Mouse (Mus musculus): ENCODE measurements around the gene Rab34. TPM values are rescaled to one million over a fixed set of nuclear protein-coding genes. Genes with fewer than 3 reads are reported as not detected.
A peak's percentile ranks its signal among the peaks of the same experiment; 100 is the strongest.

Gene Rab34
- polyA plus RNA-seq, 1 experiment: 67.6 TPM

GRCm38 (mm10) chr11:78175771-78176401 lies 12.3 kb upstream of the Rab34 start:
- no peak for DNase-seq (ENCODE audit: low read depth)
- TF ChIP-seq POLR2A (IDR thresholded peaks at IDR 0.05; ENCODE audit: borderline replicate concordance, extremely low read depth, insufficient read depth, insufficient read length, poor library complexity, severe bottlenecking) (no peak), CTCF (IDR thresholded peaks at IDR 0.05; ENCODE audit: borderline replicate concordance, extremely low read depth, insufficient read depth, insufficient read length) (no peak)

DNA sequence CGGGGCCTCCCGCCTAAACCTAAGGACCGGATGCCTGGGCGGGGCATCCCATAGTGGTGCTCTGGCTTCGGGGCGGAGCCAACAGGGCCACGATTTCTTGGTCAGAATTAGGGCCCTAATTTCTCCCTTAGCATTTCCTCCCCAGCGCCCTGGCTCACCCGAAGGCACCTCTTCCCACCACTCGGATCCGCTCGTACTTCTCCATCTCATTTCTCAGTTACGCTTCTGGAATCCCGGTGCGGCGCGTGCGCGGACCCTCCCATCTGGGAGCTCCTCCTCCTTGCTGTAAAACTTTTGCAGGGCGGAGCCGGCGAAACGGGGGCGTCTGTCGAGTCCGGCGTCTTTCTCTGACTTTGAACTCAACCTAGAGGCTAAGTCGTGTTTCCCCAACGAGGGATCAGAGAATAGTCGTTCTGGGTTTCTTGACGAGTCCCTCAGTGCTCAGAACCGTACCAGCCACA lies 11.8 kb upstream of the Rab34 start, which contains the start of the genes Nek8 and Tlcd1:
Gene Nek8 (minus strand): TSS at position 274 of the 461 bp plus-strand sequence.
Gene Tlcd1 (plus strand): TSS at position 310 of the 461 bp plus-strand sequence.
- peak; percentile 92 for DNase-seq (ENCODE audit: low read depth)
- TF ChIP-seq POLR2A (IDR thresholded peaks at IDR 0.05; ENCODE audit: borderline replicate concordance, extremely low read depth, insufficient read depth, insufficient read length, poor library complexity, severe bottlenecking): no peak
- TF ChIP-seq CTCF (IDR thresholded peaks at IDR 0.05; ENCODE audit: borderline replicate concordance, extremely low read depth, insufficient read depth, insufficient read length): no peak

DNA sequence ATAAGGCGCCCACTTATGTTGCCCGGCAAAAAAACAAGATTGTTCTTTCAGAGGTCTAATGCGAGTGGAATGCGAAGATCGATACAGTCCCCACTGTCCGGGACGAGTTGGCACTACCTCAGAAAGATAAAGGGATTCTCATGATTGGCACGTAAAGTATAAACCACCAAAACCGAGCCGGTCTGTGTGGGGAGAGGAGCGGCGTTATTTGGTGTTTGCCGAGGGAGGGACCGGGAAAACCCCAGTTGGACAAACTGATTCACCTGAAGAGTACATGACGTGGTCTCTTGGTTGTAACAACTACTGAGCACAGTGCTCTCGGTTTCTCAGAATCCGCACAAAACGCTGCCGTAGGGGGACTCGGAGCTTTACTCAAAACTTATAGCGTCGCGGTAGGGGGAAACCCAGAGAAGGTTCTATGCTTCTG lies 11.3 kb upstream of the Rab34 start:
- TF ChIP-seq POLR2A (IDR thresholded peaks at IDR 0.05; ENCODE audit: borderline replicate concordance, extremely low read depth, insufficient read depth, insufficient read length, poor library complexity, severe bottlenecking): no peak
- TF ChIP-seq CTCF (IDR thresholded peaks at IDR 0.05; ENCODE audit: borderline replicate concordance, extremely low read depth, insufficient read depth, insufficient read length): no peak
- DNase-seq (ENCODE audit: low read depth): no peak

DNA sequence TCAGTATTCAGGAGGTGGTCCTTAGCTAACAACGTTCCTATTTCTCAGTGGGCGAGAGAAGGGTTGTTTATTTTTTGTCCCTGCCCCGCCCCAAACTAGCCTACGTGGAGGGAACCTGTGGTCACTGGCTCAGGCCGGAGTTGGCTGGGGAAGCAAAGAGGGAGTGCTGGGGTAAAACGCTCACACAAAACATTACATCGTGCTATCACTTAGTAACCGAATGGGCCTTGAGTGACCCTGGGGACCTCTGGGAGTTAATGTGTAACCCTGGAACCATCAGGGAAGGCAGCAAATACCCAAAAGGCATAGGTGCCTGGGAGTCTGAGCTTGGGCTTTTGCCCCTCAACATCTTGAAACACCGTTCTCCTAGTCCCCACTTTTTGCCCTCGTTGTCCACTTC lies 10.8 kb upstream of the Rab34 start:
- no peak for TF ChIP-seq POLR2A (IDR thresholded peaks at IDR 0.05; ENCODE audit: borderline replicate concordance, extremely low read depth, insufficient read depth, insufficient read length, poor library complexity, severe bottlenecking)
- no peak for TF ChIP-seq CTCF (IDR thresholded peaks at IDR 0.05; ENCODE audit: borderline replicate concordance, extremely low read depth, insufficient read depth, insufficient read length)
- DNase-seq (ENCODE audit: low read depth): no peak

DNA sequence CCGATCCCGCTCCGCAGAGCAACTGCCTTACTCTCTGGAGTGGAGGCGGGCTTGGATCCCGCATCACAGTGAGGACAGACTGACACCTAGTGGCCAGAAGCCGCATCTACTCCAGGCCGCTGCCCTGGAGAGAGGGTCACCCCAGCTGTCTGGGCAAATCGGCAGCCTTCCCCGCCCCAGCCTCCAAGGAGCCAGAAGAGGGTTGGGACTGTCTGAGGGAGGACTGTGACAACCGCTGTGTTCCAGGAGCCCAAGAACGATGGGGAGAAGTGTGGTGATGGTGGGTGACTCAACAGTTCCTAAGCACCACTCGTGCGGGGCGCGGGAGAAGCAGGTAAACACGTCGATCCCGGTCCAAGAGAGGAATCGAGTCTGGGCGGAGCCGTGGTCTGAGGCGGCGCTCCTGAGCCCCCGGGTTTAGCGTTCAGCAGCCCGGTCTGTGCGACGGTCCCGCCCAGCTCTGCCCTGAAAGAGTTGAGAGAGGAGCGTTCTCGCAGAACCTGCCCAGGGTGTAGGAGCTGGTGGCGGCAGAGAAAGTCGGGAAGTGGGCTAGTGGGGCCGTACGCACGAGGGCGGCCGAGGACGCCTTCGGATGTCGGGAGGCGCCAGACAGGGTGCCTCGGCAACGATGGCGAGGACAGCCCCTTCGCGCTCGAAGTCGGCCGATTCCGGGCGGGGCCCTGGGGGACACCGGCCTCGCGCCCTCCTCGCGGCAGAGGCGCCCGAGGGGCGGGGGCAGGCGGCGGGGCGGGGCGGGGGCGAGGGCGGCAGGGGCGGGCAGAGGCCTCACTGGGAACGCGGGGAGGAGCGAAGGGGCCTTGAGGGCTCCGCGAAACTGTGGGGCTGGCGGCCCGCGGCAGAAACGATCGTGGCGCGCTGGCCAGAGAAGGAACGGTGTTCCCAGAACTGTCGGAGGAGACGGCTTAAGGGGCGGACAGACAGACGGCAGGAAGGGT lies 10.0 kb upstream of the Rab34 start:
- TF ChIP-seq CTCF (IDR thresholded peaks at IDR 0.05; ENCODE audit: borderline replicate concordance, extremely low read depth, insufficient read depth, insufficient read length) (peak; percentile 97), POLR2A (IDR thresholded peaks at IDR 0.05; ENCODE audit: borderline replicate concordance, extremely low read depth, insufficient read depth, insufficient read length, poor library complexity, severe bottlenecking) (no peak)
- DNase-seq (ENCODE audit: low read depth): peak; percentile 96

DNA sequence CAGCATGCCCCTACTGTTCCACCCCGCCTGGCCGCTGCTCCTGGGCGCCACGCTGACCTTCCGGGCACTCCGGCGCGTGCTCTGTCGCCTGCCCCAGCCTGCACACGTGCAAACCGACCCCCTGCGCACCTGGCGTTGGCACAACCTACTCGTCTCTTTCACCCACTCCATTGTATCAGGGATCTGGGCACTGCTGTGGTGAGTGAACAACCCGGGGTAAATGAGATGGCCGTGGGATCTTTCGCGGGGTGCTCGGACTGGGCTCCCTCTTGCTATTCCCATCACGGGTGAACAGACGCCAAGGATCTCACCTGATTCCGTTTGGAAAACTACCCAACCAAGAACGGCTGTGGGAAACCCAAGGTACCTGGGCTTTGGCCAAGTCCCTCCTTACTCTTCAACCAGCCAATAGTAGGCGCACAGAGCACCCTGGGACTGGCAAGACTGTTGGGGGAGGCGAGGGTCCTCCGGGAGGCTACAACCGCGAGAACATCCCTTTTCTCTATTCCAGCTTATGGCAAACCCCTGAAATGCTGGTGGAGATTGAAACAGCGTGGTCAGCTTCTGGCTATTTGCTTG lies 9.3 kb upstream of the Rab34 start:
- DNase-seq (ENCODE audit: low read depth): peak; percentile 90

DNA sequence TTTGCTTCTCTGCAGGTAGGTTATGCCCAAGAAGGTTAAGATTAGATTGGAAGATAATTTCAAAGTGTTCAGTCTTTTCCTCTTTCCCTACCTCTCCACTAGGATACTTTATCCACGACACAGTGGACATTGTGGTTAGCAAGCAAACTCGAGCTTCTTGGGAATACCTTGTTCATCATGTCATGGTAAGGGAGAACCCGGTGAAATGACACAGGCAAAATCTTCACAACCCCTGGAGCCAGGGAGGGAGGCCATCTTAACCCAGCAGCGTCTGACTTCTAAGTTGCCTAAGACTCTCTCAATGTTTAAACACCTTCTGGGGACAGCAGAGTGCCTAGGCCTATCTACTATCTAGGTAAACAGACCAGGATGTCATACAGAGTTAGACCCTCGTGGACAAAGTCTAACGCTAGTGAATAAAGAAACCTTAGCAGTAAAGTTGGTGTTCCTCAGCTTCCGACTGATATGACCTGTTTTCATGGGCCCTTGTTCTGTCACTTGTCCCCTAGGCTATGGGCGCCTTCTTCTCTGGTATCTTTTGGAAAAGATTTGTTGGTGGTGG lies 8.7 kb upstream of the Rab34 start:
- TF ChIP-seq CTCF (IDR thresholded peaks at IDR 0.05; ENCODE audit: borderline replicate concordance, extremely low read depth, insufficient read depth, insufficient read length): no peak
- DNase-seq (ENCODE audit: low read depth): no peak

More for the DNA sequence above, 9.3 kb upstream of the Rab34 start:
- no peak for TF ChIP-seq CTCF (IDR thresholded peaks at IDR 0.05; ENCODE audit: borderline replicate concordance, extremely low read depth, insufficient read depth, insufficient read length)
- no peak for TF ChIP-seq POLR2A (IDR thresholded peaks at IDR 0.05; ENCODE audit: borderline replicate concordance, extremely low read depth, insufficient read depth, insufficient read length, poor library complexity, severe bottlenecking)

DNA sequence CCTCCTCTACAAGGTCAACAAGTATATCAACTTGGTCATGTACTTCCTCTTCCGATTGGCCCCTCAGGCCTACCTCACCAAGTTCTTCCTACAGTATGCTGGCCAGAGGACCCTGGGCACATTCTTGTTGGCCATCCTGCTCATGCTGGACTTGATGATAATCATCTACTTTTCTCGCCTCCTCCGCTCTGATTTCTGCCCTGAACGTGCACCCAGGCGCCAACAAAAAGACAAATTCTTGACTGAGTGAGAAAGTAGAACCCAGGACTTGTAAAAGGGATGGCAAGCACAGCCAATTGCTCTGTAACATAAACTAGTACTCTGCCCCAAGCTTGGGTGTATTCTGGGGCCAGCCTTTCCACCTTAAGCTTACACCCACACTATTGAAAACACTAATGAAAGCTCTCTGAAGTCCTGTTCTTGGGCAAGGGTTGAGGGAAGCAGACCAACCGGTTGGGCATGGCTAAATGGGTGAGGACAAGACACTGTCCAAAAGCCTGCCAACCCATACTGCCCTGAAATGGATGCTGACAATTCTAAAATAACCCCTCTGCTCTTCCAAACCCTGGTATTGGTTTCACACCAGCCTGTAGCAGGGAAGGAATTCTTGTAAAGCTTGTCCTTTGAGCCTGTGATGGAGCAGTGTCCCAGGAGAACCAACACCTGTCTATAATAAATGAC lies 8.0 kb upstream of the Rab34 start:
- TF ChIP-seq POLR2A (IDR thresholded peaks at IDR 0.05; ENCODE audit: borderline replicate concordance, extremely low read depth, insufficient read depth, insufficient read length, poor library complexity, severe bottlenecking) (no peak), CTCF (IDR thresholded peaks at IDR 0.05; ENCODE audit: borderline replicate concordance, extremely low read depth, insufficient read depth, insufficient read length) (no peak)
- DNase-seq (ENCODE audit: low read depth): no peak

- DNase-seq (ENCODE audit: low read depth): no peak
- TF ChIP-seq POLR2A (IDR thresholded peaks at IDR 0.05; ENCODE audit: borderline replicate concordance, extremely low read depth, insufficient read depth, insufficient read length, poor library complexity, severe bottlenecking) (no peak), CTCF (IDR thresholded peaks at IDR 0.05; ENCODE audit: borderline replicate concordance, extremely low read depth, insufficient read depth, insufficient read length) (no peak)
Measured at GRCm38 (mm10) chr11:78181830-78182357, 6.3 kb upstream of the Rab34 start.

DNA sequence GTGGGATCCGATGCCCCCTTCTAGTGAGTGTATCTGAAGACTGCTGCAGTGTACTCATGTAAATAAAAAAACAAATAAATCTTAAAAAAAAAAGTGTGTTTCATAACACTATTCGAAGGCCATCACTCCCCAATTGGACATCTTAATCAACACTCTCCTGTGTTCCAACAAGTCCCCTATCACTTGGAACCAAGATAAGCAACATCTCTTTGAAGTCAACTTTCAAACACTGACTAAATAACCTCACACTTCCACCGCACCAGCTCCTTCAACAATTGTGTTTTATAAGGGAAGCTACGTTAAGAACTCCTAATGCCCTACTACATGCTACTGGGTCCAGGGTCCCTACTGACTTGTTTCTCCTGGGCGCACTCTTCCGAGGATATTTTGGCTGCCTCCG lies 5.8 kb upstream of the Rab34 start:
- no peak for DNase-seq (ENCODE audit: low read depth)
- TF ChIP-seq CTCF (IDR thresholded peaks at IDR 0.05; ENCODE audit: borderline replicate concordance, extremely low read depth, insufficient read depth, insufficient read length): no peak
- TF ChIP-seq POLR2A (IDR thresholded peaks at IDR 0.05; ENCODE audit: borderline replicate concordance, extremely low read depth, insufficient read depth, insufficient read length, poor library complexity, severe bottlenecking): no peak
